Mouse (Mus musculus): ENCODE measurements around the gene Rec8. TPM values are rescaled to one million over a fixed set of nuclear protein-coding genes. Genes with fewer than 3 reads are reported as not detected.

The Rec8 gene
- total RNA-seq (2021), result 1 to 10 TPM; 1.7 to 2.7 TPM
- long read RNA-seq, experiment 1, result 0 reads
- long read RNA-seq, experiment 2, result 0 reads

DNA sequence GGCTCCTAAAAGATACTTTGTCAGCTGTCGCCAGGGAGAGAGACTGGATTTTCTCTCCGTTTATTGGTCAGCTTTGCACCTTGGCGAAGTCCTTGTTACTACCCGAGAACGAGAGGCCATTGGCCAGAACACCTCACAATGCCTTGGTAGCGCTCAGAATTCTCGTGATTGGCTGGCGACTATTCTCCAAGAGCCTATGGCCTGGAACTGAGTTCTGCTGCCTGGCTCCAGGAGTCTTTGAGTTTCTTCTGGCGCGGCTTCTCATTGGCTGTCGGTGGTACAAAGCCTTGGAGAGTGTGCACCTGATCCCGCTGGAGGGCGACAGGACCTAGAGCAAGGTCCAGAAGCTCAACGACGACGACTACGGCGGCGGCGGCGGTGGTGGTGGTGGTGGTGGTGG, at the start of gene Rec8:
Gene Rec8 (plus strand): TSS at position 216 of the 400 bp plus-strand sequence.
- no peak for DNase-seq (ENCODE audit: low spot score in 2 of 2)

DNA sequence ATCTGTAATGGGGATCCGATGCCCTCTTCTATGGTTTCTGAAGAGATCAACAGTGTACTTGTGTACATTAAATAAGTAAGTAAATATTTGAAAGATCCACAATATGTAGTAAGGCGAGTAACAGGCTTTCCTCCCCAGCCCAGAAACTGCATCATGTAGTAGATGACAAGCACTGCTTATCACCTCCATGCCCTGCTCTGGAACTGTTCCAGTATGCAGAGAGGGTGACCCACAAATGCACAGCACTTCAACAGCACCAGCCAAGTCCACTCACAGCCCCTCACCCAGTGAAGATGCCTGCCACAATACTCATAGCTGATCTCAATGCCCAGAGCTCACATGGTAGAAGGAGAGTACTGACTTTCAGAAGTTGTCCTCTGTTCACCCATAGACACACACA, 47.2 kb upstream of the Rec8 start:
- no peak for DNase-seq (ENCODE audit: low spot score in 2 of 2)

DNA sequence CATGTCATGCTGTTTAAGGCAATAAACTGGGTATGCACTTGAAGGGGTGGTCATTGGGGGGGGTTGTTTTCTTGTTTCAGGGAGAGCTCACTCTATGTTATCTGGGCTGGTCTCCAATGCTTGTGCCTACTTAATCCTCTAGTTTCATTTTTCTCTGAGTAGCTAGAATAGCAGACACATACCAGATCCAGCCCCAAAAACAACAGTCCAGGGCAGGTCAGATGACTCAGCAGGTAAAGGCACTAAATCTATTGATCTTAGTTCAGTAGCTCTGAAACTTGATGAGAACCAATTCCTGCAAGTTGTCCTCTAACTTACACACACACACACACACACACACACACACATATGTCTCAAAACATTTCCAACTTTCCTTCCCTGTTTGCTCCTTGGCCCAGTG, 46.1 kb upstream of the Rec8 start:
- no peak for DNase-seq (ENCODE audit: low spot score in 2 of 2)

DNA sequence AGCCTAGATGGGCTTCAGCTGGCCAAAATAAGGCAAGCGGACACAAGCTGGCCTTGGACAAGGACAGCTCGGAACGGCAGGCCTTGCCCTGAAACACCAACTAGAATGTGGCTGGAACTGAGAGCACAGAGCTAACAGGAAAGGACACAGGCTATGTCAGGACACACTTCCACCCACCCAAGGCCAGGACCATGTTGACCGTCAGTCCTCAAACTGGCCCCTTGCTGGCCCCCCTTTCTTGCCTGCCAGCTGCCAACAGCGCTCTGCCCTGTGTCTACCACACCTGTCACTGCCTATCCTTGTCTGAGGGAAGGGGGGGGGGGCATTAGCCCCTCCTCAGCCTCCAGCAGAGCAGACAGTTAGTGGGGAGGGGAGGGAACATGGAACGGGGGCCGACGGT, 42.5 kb upstream of the Rec8 start, which contains the start of gene Fitm1:
Gene Fitm1 (plus strand): TSS at position 316 of the 400 bp plus-strand sequence.
- DNase-seq (ENCODE audit: low spot score in 2 of 2), result no peak

DNA sequence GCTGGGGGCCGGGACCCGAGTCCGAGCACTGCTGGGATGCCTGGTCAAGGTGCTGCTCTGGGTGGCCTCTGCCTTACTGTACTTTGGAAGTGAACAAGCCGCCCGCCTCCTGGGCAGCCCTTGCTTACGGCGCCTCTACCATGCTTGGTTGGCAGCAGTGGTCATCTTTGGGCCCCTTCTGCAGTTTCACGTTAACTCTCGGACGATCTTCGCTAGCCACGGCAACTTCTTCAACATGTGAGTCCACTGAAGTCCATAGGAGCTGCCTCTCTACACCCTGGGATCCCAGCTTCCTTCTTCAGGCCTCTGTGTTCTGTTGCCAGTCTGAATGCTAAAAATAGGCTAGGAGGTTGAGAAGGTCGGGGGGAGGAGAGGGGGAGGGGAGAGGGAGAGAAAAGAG, 42.1 kb upstream of the Rec8 start:
- DNase-seq (ENCODE audit: low spot score in 2 of 2), result no peak

DNA sequence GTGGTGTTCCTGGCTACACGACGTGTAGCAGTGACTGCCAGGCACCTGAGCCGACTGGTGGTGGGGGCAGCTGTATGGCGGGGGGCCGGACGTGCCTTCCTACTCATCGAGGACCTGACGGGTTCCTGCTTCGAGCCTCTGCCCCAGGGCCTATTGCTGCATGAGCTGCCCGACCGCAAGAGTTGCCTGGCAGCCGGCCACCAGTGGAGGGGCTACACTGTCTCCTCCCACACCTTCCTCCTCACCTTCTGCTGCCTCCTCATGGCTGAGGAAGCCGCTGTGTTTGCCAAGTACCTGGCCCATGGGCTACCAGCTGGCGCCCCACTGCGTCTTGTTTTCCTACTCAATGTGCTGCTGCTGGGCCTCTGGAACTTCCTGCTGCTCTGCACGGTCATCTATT, 41.5 kb upstream of the Rec8 start:
- peak; percentile 32 to 39 for DNase-seq (ENCODE audit: low spot score in 2 of 2)

DNA sequence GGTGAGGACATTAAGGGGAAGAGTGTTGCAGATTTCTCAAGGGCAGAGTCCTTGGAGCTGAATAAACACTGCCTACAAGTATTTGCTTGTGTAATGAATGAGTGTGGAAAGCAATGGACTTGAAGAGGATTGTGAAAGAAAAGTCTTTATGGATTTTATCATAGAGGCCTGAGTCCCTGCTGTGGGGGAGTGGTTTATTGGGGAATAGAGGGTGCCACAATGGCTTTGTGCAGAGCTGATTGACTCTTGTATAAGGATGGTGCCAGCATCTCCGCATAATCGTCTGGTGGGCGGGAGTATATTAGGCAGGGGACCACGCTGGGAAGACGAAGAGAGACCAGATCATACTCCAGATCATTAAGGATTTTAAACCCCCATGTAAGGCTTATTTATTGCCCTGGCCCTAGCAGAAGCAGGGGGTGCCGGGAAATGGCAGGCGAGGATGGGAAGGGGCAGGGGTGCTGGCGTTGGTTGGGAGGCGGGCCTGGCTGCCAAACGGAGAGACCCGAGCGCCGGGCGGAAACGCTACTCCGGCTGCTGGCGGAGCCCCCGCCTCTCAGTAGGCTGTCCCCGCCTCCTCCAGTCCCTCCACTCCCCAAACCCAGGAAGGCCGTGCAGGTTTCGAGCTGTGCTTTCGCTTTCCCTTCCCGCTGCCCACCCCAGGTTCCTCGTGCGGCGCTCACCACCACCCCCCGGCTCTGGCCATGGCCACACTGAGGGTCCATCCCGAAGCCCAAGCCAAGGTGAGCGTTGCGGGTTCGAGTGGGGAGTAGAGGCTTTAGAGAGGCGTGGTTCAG, 39.8 kb upstream of the Rec8 start, which contains the start of gene Psme1:
Gene Psme1 (plus strand): TSS at position 253 of the 797 bp plus-strand sequence.
- peak; percentile 43 to 64 for DNase-seq (ENCODE audit: low spot score in 2 of 2)

DNA sequence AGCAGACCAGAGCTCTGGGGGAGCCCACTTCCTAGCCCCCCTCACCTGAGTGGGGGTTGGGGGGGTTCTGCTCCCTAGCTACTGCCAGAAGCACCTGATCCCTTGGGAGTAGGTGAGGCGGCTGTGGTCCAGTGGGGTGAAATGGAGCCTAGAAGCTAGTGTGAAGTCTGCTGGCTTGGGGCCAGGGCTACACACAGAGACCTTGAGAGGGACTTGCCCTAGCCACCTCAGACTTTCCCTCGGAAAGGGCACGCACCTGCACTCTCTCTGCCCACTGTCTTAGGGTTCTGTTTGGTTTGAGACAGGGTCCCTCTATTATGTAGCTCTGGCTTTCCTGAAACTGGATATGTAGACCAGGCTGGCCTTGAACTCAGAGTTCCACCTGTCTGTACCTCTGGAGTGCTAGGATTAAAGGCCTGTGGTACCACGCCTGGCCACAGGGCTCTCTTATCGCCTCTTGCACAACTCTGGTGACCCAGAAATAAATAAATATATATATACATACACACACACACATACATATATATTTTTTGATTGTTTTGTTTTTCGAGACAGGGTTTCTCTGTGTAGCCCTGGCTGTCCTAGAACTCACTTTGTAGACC, 39.1 kb upstream of the Rec8 start:
- no peak for DNase-seq (ENCODE audit: low spot score in 2 of 2)

DNA sequence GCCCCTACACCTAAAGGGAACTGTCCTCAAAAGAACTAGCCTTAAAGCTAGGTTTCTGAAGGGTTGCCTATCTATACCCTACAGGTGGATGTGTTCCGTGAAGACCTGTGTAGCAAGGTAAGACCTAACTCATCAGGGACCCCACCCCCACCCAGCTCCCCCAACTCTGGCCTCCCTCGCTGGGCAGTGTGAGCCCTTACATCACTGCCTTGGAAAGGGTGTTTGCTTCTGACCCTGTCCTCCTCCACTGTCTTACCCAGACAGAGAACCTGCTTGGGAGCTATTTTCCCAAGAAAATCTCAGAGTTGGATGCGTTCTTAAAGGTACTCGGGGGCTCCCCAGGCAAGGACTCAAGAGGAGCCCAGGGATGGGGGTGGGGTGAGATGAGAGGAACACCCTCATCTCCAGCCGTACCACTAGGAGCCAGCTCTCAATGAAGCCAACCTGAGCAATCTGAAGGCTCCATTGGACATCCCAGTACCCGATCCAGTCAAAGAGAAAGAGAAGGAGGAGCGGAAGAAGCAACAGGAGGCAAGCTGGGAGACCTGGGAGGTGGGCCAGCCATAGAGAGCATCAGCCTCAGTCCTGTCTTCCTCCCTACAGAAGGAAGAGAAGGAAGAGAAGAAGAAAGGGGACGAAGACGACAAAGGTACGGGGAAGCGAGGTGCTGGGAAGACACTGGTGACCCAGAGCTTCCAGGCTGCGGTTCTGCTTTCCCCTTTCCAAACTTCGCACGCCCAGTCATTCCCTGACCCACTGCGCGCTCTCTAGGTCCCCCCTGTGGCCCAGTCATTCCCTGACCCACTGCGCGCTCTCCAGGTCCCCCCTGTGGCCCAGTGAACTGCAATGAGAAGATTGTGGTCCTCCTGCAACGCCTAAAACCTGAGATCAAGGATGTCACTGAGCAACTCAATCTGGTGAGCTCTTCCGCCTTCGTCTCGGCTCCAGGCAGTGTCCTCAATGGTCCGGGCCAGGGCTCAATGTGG, 38.0 kb upstream of the Rec8 start:
- DNase-seq (ENCODE audit: low spot score in 2 of 2), result no peak

DNA sequence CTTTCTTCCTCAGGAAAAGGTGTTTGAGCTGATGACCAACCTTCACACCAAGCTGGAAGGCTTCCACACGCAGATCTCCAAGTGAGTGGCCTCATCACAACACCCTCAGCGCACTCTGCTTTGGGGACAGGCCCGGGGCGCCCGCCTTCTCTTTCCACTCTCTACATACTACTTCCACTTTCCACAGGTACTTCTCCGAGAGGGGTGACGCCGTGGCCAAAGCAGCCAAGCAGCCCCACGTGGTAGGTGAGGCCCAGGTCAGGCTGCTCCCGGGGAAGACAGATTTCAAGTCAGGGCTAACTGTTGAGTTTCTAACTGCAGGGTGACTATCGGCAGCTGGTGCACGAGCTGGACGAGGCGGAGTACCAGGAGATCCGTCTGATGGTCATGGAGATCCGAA, 37.1 kb upstream of the Rec8 start:
- no peak for DNase-seq (ENCODE audit: low spot score in 2 of 2)

DNA sequence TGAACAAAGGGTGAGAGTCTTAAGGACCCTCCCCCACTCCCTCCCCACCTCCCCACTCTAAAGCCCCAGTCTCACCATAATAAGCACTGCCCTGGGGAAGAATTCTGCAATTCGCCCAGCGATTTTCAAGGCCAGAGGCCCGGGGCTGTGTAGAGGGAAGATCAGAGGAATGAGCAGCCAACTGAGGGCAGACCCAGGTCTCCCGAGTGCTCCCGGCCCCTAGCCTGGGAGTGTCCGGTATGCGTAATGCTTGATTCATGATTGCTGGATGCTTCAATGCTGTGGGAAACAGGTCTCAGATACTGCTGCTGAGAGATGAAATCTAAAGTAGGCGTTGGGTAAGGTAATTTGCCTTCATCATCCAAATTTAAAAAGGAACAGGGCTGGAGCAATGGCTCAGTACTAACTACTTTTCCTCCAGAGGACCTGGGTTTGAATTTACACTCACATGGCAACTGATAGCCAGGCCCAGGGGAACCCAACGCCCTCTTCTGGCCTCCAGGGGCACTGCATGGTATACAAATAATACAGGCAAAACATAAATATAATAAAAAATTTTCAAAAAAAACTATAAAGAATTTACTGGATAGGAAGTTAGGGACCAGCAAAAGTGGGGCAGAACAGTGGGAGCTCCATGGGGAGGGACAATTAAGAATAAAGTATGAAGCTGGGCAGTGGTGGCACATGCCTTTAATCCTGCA, 35.7 kb upstream of the Rec8 start:
- DNase-seq (ENCODE audit: low spot score in 2 of 2), result no peak

DNA sequence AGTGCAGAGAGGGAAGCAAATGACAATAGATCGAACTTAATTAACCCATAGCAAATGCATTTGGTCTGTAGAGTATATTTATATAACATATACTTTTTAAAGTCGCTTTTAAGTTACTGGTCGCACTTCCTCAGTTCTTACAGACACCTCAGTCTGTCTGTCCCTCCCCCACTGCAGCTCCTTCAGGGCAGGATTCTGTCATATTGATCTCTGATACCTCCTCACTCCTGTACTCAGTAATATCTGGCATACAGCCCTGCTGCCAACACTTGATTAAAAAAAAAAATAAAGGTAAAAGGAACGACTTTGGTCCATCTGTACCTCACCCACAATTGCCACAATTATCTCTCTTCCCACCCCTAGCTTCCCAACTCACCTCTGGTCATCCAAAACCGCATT, 33.5 kb upstream of the Rec8 start:
- no peak for DNase-seq (ENCODE audit: low spot score in 2 of 2)

DNA sequence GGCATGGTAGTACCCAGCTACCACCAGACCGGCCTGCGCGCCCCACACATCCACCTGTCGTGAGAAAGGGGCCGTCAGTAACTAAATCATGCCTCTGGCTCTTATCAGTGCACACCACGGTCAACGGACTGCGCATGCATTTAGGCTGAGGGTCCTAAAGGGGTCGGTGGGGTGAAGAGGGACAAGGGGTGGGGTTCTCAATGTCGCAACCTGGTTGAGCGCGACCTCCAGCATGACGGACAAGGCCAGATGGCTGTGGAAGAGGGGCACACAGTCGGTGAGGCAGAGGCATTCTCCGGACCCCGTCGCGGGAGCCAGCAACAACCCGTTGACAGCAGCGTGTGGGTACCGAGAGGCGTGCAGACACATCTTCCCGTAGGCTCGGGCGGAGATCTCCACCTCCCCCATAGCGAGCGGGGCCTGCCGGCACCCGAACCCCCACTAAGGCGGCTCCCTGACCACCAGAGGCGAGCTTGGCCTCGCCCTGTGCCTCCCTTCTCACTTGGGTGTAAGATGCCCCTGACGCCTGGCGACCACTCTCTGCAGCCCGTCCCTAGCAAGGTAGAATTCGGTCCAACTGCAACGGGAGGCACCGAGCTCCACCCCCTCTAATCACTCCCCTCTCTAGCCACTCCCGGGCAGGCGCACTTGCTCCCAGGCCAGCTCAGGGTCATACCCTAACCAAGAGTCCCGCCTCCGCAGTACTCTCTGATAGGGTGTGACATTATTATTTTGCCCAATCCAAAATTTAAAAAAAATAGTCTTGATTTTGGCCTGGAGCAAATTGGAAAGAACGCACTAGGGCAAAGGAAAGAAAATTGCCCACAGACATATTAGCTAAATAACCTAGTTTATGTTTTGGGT, 32.9 kb upstream of the Rec8 start, which contains the start of gene Emc9:
Gene Emc9 (minus strand): TSS at position 601 of the 864 bp plus-strand sequence.
- peak; percentile 52 to 65 for DNase-seq (ENCODE audit: low spot score in 2 of 2)

DNA sequence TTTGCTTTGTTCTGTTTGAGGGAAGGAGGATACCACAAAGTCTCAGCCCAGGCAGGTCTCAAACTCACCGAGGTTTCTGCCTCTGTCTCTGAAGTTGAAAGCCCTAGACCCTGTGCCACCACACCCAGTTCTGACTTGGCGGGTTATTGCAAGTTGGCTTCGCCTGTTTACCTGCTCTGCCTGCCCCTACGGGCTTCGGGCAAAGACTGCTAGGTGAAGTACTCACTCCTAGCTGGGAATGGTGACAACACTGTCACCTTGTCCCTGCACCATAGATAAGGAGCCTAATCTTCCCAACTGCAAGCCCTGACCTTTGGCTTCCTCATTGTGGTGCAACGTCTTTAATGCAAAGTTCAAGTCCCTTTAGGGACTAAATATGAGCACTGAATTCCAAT, 32.3 kb upstream of the Rec8 start:
- DNase-seq (ENCODE audit: low spot score in 2 of 2), result no peak

DNA sequence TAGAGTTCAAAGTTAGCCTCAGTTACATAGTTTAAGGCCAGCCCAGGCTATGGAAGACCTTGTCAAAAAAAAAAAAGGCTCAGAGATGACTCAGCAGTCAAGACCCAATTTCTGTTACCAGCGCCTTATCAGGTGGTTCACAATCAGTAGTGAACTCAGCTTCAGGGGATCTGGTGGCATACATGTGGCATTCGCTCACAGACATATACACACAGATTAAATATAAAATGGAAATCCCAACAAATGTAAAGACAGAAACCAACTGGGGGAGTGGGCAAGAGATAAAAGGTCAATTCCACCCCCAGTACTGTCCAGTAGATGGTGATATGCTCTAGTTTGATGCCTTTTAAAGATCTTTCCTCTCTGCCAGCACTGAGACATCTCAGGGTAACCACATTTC, 31.7 kb upstream of the Rec8 start:
- DNase-seq (ENCODE audit: low spot score in 2 of 2), result no peak

DNA sequence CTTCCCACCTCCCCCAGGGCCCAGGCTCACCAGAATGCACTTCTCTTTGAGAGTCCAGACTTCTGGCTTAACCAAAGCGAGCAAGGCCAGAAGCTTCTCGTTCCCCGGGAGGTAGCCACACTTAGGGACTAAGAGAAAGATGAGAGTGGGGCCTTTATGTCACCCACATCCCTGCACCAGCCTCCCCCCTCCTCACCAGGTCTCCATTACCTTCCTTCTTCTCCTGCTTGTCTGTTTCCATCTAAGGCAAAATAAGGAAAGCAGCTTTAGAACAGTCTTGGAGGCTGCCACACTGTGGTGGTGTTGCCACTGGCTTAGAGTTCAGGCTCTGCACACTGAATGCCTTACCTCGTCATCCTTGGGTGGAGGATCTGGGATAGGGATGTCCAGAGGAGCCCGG, 28.6 kb upstream of the Rec8 start:
- DNase-seq (ENCODE audit: low spot score in 2 of 2), result no peak

DNA sequence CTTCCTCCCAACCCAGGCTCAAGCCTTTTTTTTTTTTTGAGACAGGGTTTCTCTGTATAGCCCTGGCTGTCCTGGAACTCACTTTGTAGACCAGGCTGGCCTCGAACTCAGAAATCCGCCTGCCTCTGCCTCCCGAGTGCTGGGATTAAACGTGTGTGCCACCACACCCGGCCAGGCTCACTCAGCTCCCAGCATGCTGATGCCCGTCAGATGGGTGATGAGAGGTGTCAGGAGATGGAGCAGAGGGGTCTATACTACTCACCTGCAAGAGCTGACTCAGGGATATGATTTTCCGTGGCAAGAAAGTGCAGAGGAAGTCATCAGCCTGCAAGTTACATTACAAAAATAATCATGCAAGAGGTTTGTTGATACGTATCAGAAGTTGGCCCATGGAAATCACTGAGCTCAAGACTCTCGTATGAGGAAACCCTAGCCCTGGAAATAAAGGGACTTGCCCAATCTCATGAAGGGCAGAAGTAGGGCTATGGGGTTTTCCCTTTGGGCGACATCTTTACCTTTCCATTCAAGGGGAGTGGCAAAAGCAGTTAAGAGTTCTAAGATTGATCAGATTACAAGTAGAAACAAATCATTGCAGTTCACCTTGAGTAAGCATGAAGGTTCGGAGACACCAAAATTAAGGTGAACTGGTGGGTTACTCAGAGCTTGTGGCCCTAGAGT, 27.9 kb upstream of the Rec8 start:
- DNase-seq (ENCODE audit: low spot score in 2 of 2), result no peak

DNA sequence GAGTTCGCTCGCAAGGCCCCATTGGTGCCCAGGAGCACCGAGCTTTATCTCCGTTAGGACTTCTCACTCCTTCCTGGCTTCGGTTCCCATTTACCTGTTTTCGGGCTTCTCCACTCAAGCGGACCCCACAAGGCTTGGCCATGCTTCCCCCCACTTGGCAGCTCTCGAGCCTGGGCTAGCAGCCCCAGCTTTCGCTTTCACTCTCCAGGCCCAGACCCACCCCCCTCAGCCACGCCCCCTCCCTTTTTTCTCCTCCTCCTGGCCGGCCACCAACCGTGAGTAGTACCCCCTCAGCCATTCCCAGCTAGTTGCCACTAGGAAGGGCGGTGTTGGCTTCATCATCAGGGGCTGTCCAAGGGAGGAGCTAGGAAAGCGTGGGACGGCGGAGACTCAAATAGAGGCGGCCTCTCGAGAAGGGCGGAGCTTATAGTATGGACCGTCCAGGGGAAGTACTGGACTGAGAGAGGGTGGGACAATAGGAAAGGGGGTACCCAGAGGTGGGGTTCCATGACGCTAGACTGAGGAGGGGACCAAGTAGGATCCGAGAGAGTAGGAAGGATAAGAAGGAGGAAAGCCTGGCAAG, 27.0 kb upstream of the Rec8 start, which contains the start of gene Psme2:
Gene Psme2 (minus strand): TSS at position 366 of the 583 bp plus-strand sequence.
- peak; percentile 85 to 90 for DNase-seq (ENCODE audit: low spot score in 2 of 2)

All from left cerebral cortex, adult 18-20 months (tissue).